Mouse (Mus musculus): ENCODE results near the gene 4933430I17Rik. TPM values are rescaled to one million over a fixed set of nuclear protein-coding genes. Genes with fewer than 3 reads are reported as not detected.

4933430I17Rik gene
- 0.49 and 0.59 TPM in 2 replicates for polyA plus RNA-seq (2015; fragmentation: Nextera tagmentation; extraction: Ambion mirVana)

GRCm38 (mm10) chr4:62524651-62525488 lies at the start of gene 4933430I17Rik, which contains the start of gene Pole3:
4933430I17Rik (plus strand) TSS chr4:62525369.
Pole3 (minus strand) TSS chr4:62525068.

GRCm38 (mm10) chr4:62479937-62480708 lies 45.0 kb upstream of the 4933430I17Rik start, which contains the start of gene Bspry:
Bspry (plus strand) TSS chr4:62480053.

GRCm38 (mm10) chr4:62503374-62503970 lies 21.7 kb upstream of the 4933430I17Rik start, which contains the start of gene Hdhd3:
Hdhd3 (minus strand) TSS chr4:62503467.

GRCm38 (mm10) chr4:62519849-62520233 lies 5.3 kb upstream of the 4933430I17Rik start, which contains the start of gene Alad:
Alad (minus strand) TSS chr4:62519918.

GRCm38 (mm10) chr4:62559797-62560329 lies 34.7 kb downstream of the 4933430I17Rik start, which contains the start of gene Rgs3:
Rgs3 (plus strand) TSS chr4:62559847.

Other genes with a start within 250 kb of the 4933430I17Rik start
- gene Fkbp15, start 164.8 kb upstream of the 4933430I17Rik start, polyA plus RNA-seq (2015; fragmentation: Nextera tagmentation; extraction: Ambion mirVana), result 20.8 TPM in 2 replicates
- gene Slc31a1, start 164.6 kb upstream of the 4933430I17Rik start, polyA plus RNA-seq (2015; fragmentation: Nextera tagmentation; extraction: Ambion mirVana), result 30.6 and 33.6 TPM in 2 replicates
- gene Cdc26, start 116.7 kb upstream of the 4933430I17Rik start, polyA plus RNA-seq (2015; fragmentation: Nextera tagmentation; extraction: Ambion mirVana), result 65.4 and 68.0 TPM in 2 replicates
- gene Prpf4, start 116.6 kb upstream of the 4933430I17Rik start, polyA plus RNA-seq (2015; fragmentation: Nextera tagmentation; extraction: Ambion mirVana), result 11.5 and 12.7 TPM in 2 replicates
- gene Rnf183, start 90.1 kb upstream of the 4933430I17Rik start, polyA plus RNA-seq (2015; fragmentation: Nextera tagmentation; extraction: Ambion mirVana), result 0.17 and 0.19 TPM in 2 replicates
- 13.6 and 15.4 TPM in 2 replicates for gene Wdr31, start 54.5 kb upstream of the 4933430I17Rik start, polyA plus RNA-seq (2015; fragmentation: Nextera tagmentation; extraction: Ambion mirVana)
- gene Bspry, start 45.3 kb upstream of the 4933430I17Rik start, polyA plus RNA-seq (2015; fragmentation: Nextera tagmentation; extraction: Ambion mirVana), result 0.47 and 0.85 TPM in 2 replicates
- gene Hdhd3, start 21.9 kb upstream of the 4933430I17Rik start, polyA plus RNA-seq (2015; fragmentation: Nextera tagmentation; extraction: Ambion mirVana), result 11.0 and 13.5 TPM in 2 replicates
- gene Alad, start 5.5 kb upstream of the 4933430I17Rik start, polyA plus RNA-seq (2015; fragmentation: Nextera tagmentation; extraction: Ambion mirVana), result 68.0 and 76.5 TPM in 2 replicates
- gene Pole3, start 301 bp upstream of the 4933430I17Rik start, polyA plus RNA-seq (2015; fragmentation: Nextera tagmentation; extraction: Ambion mirVana), result 45.1 and 47.1 TPM in 2 replicates
- gene Rgs3, start 34.5 kb downstream of the 4933430I17Rik start, polyA plus RNA-seq (2015; fragmentation: Nextera tagmentation; extraction: Ambion mirVana), result 34.0 and 35.1 TPM in 2 replicates

All from neural tube, postnatal 0 days (tissue).